Mouse (Mus musculus): ENCODE data around the gene Zfhx3. TPM values are rescaled to one million over a fixed set of nuclear protein-coding genes. Genes with fewer than 3 reads are reported as not detected.
A peak's percentile ranks its signal among the peaks of the same experiment; 100 is the strongest.

Gene Zfhx3
- polyA plus RNA-seq, 1 experiment from 2014 or later = 2.4 TPM

DNA sequence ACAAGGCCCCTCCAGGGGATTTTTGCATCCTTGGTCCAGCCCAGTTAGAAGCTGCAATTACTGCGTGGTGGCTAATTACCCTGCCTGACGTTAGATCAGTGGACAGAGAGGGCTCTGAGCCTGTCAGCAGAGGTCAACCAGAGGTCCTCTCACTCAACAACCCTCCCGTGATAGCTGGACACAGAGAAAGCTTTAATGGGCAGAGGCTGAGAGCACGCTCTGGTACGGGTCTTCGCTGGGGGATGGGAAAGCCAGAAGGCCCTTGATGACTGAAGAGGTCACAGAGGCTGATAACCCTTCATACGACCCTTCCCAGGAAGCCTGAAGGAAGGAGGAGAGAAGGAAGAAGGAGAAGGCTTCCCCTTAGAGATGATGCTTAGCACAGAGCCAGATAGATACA is 820.1 kb downstream of the Zfhx3 start:
- Histone ChIP-seq H3K36me3 (ENCODE audit: control insufficient read depth, insufficient read depth) (no peaks in the 10 kb centered on the region), H3K4me2 (replicated peaks; ENCODE audit: low read depth) (no peak overlapping the region), H3K4me3 (ENCODE audit: low read depth, low read length) (no peak overlapping the region), H3K9ac (ENCODE audit: low read depth, low read length) (no peak overlapping the region), H3K27ac (ENCODE audit: low read depth, low read length) (no peak overlapping the region), H3K27me3 (replicated peaks; ENCODE audit: control insufficient read depth, insufficient read depth, low read length) (no peaks in the 10 kb centered on the region), H3K9me3 (ENCODE audit: control insufficient read depth) (no peaks in the 10 kb centered on the region), H3K4me1 (replicated peaks; ENCODE audit: control insufficient read depth, insufficient read depth, low read length) (0 out of 2 replicates have a peak, but pooled peaks cover 3% of the 10 kb centered on the region)
- no peak for ATAC-seq
- WGBS = 48% methylated on average over 7 of the region's 7 CpGs
- TF ChIP-seq CTCF (IDR thresholded peaks at IDR 0.05; ENCODE audit: low read depth) = no peak

DNA sequence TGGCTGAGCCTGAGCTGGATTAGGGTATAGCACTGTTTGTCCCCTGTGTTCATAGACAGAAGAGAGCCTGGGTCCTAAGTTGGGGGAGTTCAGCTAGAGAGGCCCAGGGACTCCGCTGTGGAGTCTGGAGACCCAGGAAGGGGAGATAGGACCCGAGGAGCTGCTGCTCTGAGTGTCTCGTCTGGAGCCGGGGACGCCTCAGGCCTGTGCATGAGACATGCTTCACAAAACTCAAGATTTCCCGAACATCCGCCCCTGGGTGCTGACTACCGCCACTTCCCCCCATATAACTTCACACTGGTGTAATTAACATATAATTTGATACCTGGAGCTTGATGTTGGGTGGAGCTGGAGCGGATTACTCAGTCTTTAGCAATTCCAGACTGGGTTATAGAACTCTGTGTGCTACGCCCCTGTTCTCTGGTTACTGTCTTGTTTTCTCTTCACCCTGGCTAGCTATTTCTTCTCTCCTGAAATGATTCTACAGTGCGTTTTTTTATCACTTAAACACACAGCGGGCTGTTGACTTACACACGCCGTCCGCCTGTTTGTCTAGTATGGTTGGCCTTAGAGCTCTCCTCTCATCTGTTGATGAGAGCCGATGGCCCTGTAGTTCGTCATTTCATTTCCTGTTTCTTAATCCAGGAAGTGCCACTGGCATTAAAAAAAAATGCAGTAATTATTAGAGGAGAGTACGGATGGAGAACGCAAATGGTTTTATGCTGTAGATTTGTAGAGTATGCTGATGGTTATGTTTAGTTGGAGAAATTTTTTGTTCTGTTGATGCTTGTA is 822.2 kb downstream of the Zfhx3 start:
- no peaks in the 10 kb centered on the region for H3K27me3 ChIP-seq (replicated peaks; ENCODE audit: control insufficient read depth, insufficient read depth, low read length)
- peak; percentile 40; the same call in 1 of the 2 replicates for ATAC-seq
- H3K4me3 ChIP-seq (ENCODE audit: low read depth, low read length) = no peak overlapping the region
- H3K36me3 ChIP-seq (ENCODE audit: control insufficient read depth, insufficient read depth) = no peaks in the 10 kb centered on the region
- H3K4me1 ChIP-seq (replicated peaks; ENCODE audit: control insufficient read depth, insufficient read depth, low read length) = 0 out of 2 replicates have a peak, but pooled peaks cover 3% of the 10 kb centered on the region
- H3K27ac ChIP-seq (ENCODE audit: low read depth, low read length) = peak overlapping the region; percentile 54; the same call in 1 of the 2 replicates
- no peak for TF ChIP-seq CTCF (IDR thresholded peaks at IDR 0.05; ENCODE audit: low read depth)
- 39% methylated on average over 19 of the region's 19 CpGs for WGBS
- peak overlapping the region; percentile 17; the same call in 1 of the 2 replicates for H3K9ac ChIP-seq (ENCODE audit: low read depth, low read length)
- H3K4me2 ChIP-seq (replicated peaks; ENCODE audit: low read depth) = peak overlapping the region; percentile 37
- no peaks in the 10 kb centered on the region for H3K9me3 ChIP-seq (ENCODE audit: control insufficient read depth)

DNA sequence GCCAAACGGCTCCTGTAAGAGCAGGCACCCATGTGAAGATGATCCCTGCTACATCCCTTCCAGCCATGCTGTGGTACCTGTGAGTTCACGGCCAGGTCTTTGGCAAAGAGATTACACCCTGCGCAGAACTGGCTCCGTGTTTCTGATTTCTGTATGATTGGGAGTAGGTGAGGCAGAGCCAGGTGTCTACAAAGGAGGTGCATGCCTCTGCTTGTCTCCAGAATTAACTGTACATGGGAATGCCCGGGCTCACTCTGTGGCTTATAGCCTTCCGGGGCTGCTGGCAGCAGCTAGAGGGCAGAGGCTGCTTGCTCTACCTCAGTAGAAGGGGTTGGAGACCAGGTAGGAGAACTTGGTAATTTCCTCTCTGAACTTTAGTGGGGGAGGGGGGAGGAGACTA is 823.7 kb downstream of the Zfhx3 start:
- Histone ChIP-seq H3K4me3 (ENCODE audit: low read depth, low read length) (no peak overlapping the region), H3K27me3 (replicated peaks; ENCODE audit: control insufficient read depth, insufficient read depth, low read length) (no peaks in the 10 kb centered on the region), H3K27ac (ENCODE audit: low read depth, low read length) (no peak overlapping the region), H3K4me2 (replicated peaks; ENCODE audit: low read depth) (no peak overlapping the region), H3K9me3 (ENCODE audit: control insufficient read depth) (no peaks in the 10 kb centered on the region), H3K9ac (ENCODE audit: low read depth, low read length) (no peak overlapping the region), H3K36me3 (ENCODE audit: control insufficient read depth, insufficient read depth) (no peaks in the 10 kb centered on the region), H3K4me1 (replicated peaks; ENCODE audit: control insufficient read depth, insufficient read depth, low read length) (0 out of 2 replicates have a peak, but pooled peaks cover 3% of the 10 kb centered on the region)
- WGBS = 62% methylated on average over 6 of the region's 6 CpGs
- ATAC-seq = no peak
- TF ChIP-seq CTCF (IDR thresholded peaks at IDR 0.05; ENCODE audit: low read depth) = no peak

DNA sequence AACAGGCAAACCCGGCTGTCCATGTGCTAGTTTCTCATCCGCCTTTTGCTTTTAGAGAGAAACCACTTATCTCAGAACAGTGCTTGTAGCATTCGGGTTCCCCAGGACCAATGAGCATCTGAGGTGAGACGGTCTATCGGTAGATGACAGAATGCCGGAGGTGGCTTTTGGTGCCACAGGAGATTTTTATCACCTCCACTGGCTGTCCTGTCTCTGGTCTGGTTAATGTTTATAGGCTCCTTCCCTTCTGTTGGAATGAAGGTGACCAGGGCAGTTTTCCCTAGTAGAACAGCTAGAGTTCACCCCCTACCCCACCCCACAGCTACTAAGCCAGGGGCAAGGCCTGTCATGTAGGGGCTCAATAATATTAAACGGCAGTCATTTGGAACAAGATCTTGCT is 825.6 kb downstream of the Zfhx3 start:
- H3K4me1 ChIP-seq (replicated peaks; ENCODE audit: control insufficient read depth, insufficient read depth, low read length) = 0 out of 2 replicates have a peak, but pooled peaks cover 3% of the 10 kb centered on the region
- ATAC-seq = no peak
- H3K4me3 ChIP-seq (ENCODE audit: low read depth, low read length) = no peak overlapping the region
- no peak for TF ChIP-seq CTCF (IDR thresholded peaks at IDR 0.05; ENCODE audit: low read depth)
- no peaks in the 10 kb centered on the region for H3K9me3 ChIP-seq (ENCODE audit: control insufficient read depth)
- no peak overlapping the region for H3K9ac ChIP-seq (ENCODE audit: low read depth, low read length)
- no peaks in the 10 kb centered on the region for H3K36me3 ChIP-seq (ENCODE audit: control insufficient read depth, insufficient read depth)
- no peak overlapping the region for H3K4me2 ChIP-seq (replicated peaks; ENCODE audit: low read depth)
- 44% methylated on average over 7 of the region's 7 CpGs for WGBS
- H3K27me3 ChIP-seq (replicated peaks; ENCODE audit: control insufficient read depth, insufficient read depth, low read length) = no peaks in the 10 kb centered on the region
- no peak overlapping the region for H3K27ac ChIP-seq (ENCODE audit: low read depth, low read length)

DNA sequence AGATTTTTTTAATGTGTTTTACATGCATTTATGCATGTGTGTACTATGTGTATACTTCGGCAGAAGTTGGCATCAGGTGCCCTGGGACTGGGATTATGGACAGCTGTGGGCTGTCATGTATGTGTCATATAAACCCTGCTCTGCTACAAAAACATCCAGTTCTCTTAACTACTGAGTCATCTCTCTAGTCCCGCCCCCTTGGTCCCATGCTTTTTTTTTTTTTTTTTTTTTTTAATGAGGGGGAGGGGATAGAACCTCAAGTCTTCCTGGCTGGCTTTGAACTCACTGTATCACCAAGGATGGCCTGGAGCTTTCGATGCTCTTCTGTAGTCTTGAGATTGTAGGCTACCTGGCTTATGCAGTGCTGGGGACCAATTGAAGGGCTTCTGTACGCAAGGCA is 827.9 kb downstream of the Zfhx3 start:
- Histone ChIP-seq H3K9ac (ENCODE audit: low read depth, low read length) (no peak overlapping the region), H3K9me3 (ENCODE audit: control insufficient read depth) (no peaks in the 10 kb centered on the region), H3K4me2 (replicated peaks; ENCODE audit: low read depth) (no peak overlapping the region), H3K27ac (ENCODE audit: low read depth, low read length) (no peak overlapping the region), H3K36me3 (ENCODE audit: control insufficient read depth, insufficient read depth) (no peaks in the 10 kb centered on the region), H3K27me3 (replicated peaks; ENCODE audit: control insufficient read depth, insufficient read depth, low read length) (no peaks in the 10 kb centered on the region), H3K4me1 (replicated peaks; ENCODE audit: control insufficient read depth, insufficient read depth, low read length) (no peaks in the 10 kb centered on the region), H3K4me3 (ENCODE audit: low read depth, low read length) (no peak overlapping the region)
- TF ChIP-seq CTCF (IDR thresholded peaks at IDR 0.05; ENCODE audit: low read depth) = no peak
- WGBS = 77% methylated on average over 4 of the region's 4 CpGs
- no peak for ATAC-seq

DNA sequence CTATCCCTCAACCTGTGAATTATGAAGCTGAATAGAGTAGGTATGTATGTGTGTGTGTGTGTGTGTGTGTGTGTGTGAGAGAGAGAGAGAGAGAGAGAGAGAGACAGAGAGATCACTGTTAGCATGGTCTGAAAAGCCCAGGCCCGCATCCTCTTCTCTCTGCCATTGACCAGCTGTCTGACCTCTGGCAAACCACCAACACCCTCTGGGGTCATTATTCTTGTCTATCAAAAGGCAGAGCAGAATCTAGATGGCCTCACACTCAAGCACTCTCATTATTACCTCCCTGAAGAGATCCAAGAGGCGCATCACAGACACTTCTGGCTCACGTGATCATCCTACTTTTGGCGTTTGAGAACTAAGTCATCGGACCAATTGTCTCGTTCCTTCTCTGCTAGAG is 831.0 kb downstream of the Zfhx3 start:
- Histone ChIP-seq H3K4me2 (replicated peaks; ENCODE audit: low read depth) (no peak overlapping the region), H3K9me3 (ENCODE audit: control insufficient read depth) (no peaks in the 10 kb centered on the region), H3K27me3 (replicated peaks; ENCODE audit: control insufficient read depth, insufficient read depth, low read length) (no peaks in the 10 kb centered on the region), H3K4me1 (replicated peaks; ENCODE audit: control insufficient read depth, insufficient read depth, low read length) (no peaks in the 10 kb centered on the region), H3K4me3 (ENCODE audit: low read depth, low read length) (no peak overlapping the region), H3K9ac (ENCODE audit: low read depth, low read length) (no peak overlapping the region), H3K36me3 (ENCODE audit: control insufficient read depth, insufficient read depth) (no peaks in the 10 kb centered on the region), H3K27ac (ENCODE audit: low read depth, low read length) (no peak overlapping the region)
- TF ChIP-seq CTCF (IDR thresholded peaks at IDR 0.05; ENCODE audit: low read depth) = no peak
- no peak for ATAC-seq
- WGBS = 82% methylated on average over 6 of the region's 6 CpGs

Data from intestine, postnatal 0 days (tissue).